Mouse (Mus musculus) c-Kit-negative CD71-positive TER-119-positive erythroid progenitor cells, embryonic 14.5 days (primary cell): ENCODE measurements around the gene Rmi2.
"Not testable (repeated sequence)": the region's sequence is repeated elsewhere in the genome, so short reads cannot be mapped to it uniquely, and the experiment has no call there.

ENCODE experiments used
- DNase-seq: peaks from one replicate; pipeline ENCODE4 v3.0.0-alpha.2; 2013; ENCODE audit warnings: low read depth, low spot score

Gene Rmi2

DNA sequence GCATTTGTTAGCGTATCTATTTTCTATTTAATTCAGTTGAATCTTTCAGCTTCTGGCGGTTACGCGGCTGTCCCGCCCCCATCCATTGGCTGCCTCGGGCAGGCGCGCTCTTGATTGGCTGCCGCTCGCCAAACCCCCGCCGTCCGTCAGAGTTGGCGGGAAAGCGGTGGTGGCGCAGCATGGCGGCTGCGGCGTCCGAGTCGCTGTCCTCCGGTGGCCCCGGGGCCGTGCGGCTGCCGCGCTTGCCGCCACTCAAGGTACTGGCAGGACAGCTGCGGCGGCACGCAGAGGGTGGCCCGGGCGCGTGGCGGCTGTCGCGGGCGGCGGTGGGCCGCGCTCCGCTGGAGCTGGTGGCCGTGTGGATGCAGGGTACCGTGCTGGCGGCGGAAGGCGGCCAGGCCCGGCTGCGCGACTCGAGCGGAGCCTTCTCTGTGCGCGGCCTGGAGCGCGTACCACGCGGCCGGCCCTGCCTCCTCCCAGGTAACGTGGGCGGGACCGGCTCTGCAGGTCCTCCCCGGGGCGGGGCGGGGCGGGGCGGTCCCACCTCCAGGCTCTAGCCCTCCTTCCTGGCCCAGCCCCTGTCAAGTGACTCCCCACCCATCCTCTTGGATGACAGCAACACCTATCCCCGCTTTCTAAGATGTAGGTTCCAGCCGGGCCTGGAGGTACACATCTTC, at the start of gene Rmi2:
Gene Rmi2 (plus strand): TSS at position 149 of the 677 bp plus-strand sequence.
- peak; percentile 72 for DNase-seq

DNA sequence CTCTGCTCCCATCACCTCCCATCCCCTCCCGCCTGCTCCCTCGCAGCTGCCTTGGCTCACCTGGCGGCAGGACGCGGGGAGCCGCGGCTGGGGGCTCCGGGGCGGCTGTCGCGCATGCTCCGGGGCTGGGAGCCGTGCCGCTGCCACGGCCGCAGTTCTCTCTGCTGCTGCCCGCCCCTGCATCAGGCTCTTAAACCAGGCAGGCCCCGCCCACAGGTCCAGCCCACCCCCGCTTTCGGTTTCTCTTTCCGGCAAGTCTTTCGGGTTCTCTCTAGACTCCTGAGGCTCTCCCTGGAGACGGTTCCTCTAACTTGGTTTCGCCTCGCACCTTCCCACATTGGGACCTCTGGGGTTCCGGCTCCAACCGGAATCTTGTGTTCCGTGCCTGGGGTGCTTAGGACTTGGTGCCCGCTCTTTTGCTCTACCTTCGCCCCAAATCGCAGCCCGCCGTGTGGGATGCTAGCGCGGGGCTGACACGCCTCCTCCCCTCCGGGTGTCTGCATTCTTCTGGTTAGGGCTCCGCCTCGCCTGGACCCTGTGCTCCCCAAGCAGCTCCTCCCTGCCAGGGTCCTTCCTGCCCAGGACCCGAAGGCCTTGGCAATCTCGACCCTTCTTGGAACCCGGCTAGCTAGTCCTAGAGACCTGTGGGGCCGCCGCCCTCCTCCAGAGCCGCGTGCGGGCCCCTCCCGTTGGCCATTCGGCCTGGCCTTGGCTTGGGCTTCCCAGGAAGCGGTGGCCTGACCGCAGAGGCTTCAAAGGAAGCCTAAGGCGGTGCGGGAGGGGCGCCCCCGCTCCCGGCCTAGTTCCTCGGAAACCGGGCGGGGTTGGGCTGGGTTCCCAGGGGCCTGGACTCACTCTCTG, 49.3 kb upstream of the Rmi2 start, which contains the start of gene Socs1:
Gene Socs1 (minus strand): TSS at position 166 of the 861 bp plus-strand sequence.
- DNase-seq: peak; percentile 32

DNA sequence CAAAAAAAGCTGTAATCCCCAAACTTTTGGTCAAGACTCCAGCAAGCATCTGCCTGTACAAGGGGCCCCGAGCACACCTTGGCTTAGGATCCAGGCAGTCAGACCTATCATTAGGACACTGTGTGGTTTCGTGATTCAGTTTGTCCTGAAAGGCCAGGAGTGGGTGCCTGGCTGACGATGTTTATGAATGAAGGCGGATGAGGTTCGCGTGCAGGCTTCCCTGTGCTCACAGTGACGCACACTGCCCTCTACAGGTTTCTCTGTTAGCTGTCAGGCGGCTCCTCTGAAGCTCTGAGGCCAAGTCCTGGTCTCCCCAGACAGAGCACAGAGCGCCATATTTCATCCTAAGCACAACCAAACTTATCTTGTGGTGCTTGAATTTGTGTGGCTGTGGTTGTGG, 48.6 kb upstream of the Rmi2 start:
- peak; percentile 54 for DNase-seq

DNA sequence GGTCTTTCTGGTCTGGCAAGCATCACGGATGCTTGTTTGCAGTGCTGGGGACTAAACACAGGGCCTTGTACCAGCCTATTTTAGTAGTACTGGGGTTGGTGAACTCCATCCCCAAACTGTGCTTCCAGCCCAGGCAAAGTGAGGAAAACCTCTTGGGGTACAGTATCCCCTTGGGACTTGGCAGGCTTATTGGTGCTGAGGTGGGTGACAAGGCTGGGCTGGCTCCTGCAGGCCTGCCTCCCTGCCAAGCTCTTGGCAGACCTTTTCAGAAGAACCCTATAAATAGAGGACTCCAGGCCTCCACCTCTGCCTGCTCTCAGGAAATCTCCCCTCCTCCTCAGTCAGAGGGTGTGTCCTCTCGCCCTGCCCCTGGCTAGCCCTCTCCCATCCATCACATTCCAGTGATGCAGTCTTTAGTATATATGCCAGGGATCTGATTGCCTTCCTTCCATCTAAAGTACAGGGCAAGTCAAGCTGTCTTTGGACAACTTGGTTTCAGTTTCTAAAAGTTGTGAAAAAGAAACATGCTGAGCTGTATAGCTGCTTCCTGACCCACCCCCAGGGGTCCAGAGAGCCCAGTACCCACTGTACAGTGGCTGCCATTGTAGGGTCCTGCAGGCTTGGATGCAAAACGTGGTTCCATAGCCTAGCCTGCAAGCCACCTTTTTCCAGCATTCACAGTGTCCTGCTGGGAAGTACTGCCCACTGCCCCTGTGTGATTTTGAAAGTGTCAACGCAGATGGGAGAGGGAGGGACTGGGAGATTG, 47.9 kb upstream of the Rmi2 start:
- DNase-seq: no peak

DNA sequence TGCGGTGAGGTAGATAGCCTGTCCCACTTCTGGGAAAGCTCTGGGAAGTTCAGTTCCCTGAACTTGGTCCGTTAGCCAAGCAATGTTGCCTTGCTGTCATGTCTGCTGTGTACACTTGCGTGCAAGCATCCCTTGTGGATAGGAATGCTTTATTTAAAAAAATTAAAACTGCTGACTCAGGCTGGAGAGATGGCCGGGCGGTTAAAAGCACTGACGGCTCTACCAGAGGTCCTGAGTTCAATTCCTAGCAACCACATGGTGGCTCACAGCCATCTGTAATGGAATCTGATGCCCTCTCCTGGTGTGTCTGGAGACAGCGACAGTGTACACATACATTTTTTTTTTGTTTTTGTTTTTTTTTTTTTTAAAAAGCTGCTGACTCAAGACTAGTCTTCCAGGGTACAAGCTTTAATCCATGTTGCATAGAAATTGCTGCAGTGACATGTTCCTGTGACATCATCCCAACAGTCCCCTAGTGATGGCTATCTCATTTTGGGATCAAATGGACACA, 47.3 kb upstream of the Rmi2 start:
- no peak for DNase-seq

DNA sequence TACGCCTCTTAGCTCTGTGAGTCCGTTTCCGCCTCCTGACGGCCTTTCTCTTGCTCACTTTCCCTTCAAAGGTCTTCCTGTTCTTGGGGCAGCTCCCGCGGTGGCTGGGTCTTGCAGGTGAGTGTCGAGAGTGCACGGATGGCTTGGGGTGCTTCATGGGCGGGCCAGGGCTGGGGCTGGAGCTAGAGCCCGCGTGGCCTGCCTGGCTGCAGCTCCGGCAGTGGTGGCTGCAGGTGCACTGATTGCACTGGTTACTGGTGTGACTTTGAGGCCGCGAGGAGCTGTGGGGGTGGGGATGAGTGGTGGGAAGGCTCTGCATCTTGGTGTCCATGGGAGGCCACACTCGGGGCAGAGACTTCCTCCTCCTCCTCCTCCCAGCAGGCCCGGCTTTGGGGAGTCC, 46.6 kb upstream of the Rmi2 start, which contains the start of gene Tnp2:
Gene Tnp2 (minus strand): TSS at position 390 of the 400 bp plus-strand sequence.
- no peak for DNase-seq

DNA sequence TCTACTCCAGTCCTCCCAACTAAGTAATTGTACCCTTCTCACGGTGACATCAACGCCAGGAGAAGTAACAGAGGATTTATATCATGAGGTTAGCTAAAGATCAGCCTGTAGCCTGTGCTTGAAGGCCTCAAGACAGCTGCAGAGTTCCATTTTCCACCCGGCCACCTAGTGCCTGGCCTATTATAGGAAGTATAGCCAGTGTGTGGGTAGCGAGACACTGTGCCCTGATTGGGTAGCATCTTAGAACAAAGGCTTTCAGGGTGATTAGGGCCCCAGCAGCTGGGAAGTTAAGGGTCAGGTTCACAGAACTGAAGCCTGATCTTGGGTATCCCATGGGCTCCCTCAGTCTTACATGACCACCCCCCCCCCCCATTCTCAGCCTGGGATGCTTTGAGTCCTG, 46.0 kb upstream of the Rmi2 start:
- DNase-seq: no peak

DNA sequence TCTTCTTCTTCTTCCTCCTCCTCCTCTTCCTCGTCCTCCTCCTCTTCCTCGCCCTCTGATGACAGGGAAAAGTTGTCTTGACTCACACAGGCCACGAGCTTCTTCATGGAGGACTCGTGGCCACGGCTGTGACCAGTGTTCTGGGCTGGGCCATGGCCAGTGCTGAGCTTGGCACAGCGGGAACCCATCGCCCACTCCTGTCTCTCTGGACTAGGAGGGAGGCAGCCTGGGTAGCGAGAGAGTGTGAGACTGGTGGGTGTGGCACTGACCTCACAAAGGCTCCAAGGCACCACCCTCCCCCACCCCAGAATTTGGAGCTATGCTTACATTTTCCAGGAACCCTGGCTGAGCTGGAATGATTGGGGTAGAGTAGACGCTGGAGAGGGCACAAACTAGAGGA, 44.2 kb upstream of the Rmi2 start, which contains the start of gene Prm3:
Gene Prm3 (minus strand): TSS at position 213 of the 400 bp plus-strand sequence.
- no peak for DNase-seq

DNA sequence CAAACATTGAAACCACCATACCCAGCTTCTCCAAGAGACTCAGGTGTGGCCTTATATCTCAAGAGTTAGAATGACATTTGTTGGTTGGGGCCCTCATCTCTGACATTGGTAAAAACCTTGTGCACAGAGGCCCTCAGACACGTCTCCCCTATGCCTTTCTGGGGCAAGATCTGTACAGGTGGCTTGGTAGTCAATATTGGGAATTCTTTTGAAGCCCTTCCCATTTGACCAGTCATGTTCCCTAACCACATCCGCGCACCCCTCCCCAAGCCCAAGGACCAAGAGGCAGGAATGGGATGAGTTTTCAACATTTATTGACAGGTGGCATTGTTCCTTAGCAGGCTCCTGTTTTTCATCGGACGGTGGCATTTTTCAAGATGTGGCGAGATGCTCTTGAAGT, 38.8 kb upstream of the Rmi2 start, which contains the start of gene Prm2:
Gene Prm2 (minus strand): TSS at position 101 of the 400 bp plus-strand sequence.
- no peak for DNase-seq

DNA sequence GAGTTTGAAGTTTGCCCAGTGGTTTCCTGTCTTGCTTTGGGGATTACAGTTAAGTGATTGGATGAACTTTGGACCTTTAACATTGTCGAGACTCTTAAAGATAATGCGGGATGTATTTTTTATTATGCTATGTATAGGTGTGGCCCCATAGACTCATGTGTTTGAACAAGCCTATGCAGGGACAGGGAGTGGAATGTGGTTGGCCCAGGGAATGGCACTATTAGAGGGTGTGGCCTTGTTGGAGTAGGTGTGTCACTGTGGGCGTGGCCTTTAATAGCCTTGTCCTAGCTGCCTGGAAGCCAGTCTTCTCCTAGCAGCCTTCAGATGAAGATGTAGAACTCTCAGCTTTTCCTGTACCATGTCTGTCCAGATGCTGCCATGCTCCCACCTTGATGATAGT, 32.4 kb upstream of the Rmi2 start:
- not testable (repeated sequence) for DNase-seq

DNA sequence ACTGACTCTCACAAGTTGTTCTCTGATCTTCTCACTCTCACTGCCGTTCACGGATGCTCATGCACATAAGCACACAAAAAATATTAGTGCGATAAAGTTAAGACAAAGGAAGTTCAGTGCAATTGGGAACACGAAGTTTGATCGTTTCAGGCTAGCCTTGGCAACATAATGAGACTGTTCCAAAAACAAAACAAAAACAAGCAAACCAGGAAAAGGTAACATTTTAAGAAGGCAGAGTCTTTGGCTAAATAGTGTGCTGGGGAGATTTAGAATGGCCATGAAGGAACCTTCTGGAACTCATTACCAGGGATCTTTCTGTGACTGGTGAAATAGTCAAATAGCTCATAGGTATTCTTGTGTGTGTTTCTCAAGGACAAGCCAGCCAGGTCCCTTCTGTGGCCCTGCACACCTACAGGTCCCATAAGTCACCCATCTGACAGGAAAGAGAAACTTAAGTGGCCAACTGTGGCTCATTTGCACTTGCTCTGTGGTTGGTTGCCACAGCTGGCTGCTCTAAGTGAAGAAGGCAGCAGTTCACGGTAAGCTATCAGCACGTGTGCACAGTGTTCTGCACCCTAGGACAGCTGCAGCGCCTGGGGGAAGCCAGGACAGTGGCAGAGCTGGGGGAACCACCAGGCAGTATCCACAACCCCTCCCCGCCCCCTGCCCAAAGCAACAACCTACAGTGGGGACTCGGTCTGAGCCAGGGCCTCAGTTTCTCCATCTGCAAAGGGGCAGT, 28.9 kb upstream of the Rmi2 start, which contains the start of gene Prm1:
Gene Prm1 (minus strand): TSS at position 51 of the 739 bp plus-strand sequence.
- no peak for DNase-seq

DNA sequence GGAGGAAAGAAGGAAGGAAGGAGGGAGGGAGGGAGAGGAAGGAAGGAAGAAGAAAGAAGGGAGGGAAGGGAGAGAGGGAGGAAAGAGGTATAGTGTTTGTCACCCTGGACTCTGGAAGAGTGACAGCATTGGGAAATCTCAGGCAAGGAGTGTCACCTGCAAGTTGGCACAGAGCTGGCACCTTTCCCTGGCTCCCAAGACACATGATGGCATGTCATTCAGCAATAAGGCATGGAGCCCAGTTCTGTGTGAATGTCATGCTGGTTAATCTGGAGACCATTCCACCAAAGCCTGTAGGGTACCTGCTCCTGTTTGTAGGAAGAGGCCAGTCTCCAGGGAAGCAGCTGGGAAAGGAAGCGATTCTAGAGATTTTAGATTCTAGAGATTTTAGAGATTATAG, 24.5 kb upstream of the Rmi2 start:
- DNase-seq: no peak

DNA sequence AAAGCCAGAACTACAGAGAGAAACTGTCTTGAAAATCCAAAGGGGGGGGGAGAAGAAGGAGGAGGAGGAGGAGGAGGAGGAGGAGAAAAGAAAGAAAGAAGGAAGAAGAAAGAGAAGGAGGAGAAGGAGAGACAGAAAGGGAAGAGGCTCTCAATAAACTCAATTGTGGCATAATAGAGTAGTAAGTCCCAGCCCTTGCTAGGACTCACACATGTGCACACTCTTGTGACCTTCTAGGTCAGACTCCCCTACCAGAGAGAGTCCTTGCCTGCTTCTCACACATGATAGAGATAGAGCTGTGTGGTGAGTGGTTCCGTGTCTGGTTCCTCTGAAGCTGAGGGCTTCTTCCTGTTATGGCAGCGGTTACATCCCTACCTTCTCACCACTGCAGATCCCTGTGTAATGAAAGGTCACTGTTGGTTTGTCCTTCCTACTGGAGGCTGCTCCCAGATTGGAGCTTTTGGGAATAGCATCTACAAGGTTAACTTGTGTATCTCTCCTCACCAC, 21.9 kb upstream of the Rmi2 start, which contains the start of gene Gm11172:
Gene Gm11172 (plus strand): TSS at position 51 of the 507 bp plus-strand sequence.
- no peak for DNase-seq

DNA sequence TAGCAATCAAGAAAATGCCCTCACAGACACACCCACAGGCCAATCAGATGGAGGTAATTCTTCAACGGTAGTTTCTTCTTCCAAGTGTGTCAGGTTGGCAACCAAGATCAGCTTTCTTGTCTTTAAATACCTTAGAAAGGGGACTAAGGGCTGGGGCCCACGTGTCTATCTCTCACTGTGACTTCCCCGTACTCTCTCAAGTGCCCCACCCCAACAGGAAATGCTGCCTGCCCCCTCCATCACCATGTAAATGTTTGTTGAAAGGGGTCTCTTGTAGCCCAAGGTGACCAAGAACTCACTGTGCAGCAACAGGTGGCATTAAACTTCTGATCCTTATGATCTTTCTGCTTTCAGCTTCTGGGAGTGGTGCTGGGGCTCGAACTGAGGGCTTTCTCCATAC, 21.1 kb upstream of the Rmi2 start:
- no peak for DNase-seq

DNA sequence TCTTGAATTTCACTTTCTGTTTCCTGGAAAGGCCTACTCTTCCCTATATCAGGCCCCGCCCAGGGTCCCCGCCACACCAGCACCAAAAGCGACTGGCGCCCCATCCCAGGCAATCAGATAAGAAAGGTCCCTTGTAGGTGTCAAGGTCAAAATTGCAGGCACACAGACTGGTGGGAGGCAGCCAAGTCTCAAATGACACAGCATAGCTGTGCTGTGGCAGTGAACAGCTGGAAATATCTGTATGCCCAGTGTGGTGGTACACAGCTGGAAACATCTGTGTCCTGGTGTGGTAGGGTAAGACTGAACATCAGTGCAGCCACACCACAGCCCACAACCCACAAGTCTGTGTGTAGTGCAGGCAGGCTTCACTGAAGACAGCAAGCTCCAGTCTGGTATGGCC, 20.0 kb upstream of the Rmi2 start:
- no peak for DNase-seq

DNA sequence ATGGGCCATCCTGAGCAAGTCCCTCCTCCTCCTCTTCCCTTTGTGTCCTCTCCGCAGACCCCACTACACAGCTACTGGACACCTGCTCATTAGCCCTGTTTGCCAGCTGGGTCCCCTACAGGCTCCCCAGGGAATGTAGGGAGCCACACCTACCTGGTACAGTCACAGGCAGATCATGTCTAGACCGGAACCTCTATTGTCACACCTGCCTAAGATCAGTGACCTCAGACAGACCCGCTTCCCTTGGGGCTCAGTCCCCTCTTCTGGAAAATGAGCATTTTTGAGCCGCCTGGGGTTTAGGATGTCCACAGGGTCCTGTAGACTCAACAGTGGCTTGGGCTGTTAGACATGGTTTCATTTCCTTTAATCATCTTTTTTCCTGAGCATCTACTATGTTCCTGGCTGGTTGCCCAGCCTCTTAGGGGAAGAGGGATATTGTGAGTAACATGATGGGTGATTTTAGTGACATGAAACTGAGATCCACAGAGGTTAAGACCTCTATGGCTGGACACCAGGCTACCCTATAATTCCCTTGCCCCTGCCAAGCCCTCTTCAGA, 16.2 kb upstream of the Rmi2 start:
- no peak for DNase-seq

DNA sequence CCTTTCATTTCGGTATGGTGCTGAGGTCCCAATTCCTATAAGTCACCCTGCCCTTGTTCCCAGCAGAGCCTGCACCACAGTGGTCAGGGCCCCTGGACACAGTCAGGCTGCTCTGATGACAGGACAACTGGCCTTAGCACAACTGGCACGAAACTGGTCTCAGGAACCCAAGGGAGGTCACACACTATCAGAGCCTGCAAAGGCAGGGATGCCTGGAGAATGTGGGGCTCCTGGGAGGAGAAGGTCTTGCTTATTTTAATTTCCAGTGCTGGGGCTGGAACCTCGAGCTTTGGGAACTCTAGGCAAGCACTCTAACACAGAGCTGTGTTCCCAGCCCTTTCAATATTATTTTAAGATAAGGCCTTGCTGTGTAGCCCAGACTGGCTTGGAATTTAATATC, 14.9 kb upstream of the Rmi2 start:
- no peak for DNase-seq

DNA sequence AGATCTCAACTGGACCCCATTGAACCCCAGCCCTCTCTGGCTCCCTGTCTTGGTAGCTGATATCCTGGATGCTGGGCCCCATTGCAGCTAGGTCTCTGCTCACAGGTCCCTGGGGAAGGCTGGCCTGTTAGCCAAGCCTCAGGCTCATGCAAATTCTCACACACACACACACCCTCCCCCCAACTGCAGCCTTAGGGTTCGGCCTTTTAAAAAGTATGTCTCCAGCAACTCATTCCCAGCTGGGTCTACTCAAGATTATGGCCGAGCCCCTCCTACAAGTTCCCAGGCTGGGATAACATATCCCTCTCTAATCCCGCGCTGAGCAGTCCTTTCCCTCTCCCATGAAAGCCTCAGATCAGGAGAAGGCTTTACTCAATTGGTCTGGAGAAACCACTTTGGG, 13.5 kb upstream of the Rmi2 start:
- no peak for DNase-seq

DNA sequence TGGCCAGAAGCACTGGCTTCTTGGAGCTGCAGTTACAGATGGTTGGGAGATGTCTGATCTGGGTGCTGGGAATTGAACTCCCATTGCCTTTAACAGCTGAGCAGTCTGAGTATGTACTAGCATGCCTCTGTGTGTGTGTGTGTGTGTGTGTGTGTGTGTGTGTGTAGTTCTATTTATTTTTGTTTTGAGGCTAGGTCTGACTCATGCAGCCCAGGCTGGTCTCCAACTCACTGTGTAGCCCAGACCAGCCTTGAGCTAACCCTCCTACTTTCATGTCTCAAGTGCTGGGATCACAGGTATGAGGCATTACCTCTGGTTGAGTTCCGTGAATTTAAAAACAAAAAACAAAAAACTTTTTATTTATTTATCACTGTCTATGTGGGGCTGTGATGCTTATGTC, 10.3 kb upstream of the Rmi2 start:
- DNase-seq: no peak

DNA sequence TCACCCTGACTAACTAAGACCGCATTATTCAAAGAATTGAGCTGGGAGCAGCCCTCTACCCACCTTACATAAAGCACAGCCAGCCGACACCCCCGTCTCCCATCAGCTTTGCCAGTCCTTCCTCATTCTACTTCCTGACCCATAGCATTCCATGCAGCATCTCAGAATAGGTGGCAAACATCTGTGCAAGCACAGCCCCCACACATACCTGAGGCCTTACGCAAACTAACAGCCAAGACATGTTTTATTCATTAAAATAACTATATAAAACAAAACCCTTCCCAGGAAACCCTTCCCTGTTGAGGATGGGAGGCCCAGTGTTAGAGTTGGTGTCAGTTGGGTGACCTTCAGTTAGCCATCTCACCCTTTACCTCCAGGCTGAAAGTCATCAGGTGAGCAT, 9.0 kb upstream of the Rmi2 start:
- no peak for DNase-seq
